Mouse (Mus musculus): ENCODE results near the gene Sart1. TPM values are rescaled to one million over a fixed set of nuclear protein-coding genes. Genes with fewer than 3 reads are reported as not detected.
A peak's percentile ranks its signal among the peaks of the same experiment; 100 is the strongest.
"Not testable (repeated sequence)": the region's sequence is repeated elsewhere in the genome, so short reads cannot be mapped to it uniquely, and the experiment has no call there.

Gene Sart1
- total and polyA plus RNA-seq, 3 experiments = 40.5 to 183 (median 75.5) TPM

DNA sequence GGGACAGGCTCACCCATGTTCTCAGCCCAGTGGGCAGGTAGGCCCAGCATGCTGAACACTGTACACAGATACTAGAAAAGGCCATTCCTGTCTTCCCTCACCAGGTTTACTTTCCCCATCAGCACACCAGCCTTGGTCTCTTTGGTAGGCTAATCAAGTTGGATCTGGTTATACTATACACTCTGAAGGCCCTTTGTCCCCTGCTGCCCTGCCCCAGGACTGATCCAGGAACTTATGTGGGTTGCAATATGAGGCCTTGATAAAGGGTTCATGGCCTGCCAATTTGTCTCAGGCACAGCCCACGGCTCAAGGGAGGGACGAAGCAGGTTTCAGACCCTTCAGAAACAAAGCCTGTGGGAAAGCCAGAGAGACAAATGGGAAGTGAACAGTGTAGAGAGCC, 34.9 kb downstream of the Sart1 start:
- no peak overlapping the region for H3K4me3 ChIP-seq (ENCODE audit: low read depth, low read length)
- no peak for ATAC-seq (ENCODE audit: extremely low read depth, insufficient number of reproducible peaks, low FRiP score, poor library complexity, severe bottlenecking)
- TF ChIP-seq GATA1 (IDR thresholded peaks at IDR 0.05; ENCODE audit: borderline replicate concordance, low read length) = no peak
- no peak for TF ChIP-seq CTCF (IDR thresholded peaks at IDR 0.05; ENCODE audit: low read depth, low read length)
- TF ChIP-seq TAL1 (conservative IDR thresholded peaks at IDR 0.05; ENCODE audit: low read depth, low read length) = no peak
- TF ChIP-seq POLR2AphosphoS5 (IDR thresholded peaks at IDR 0.05; ENCODE audit: insufficient replicate concordance, low read depth, low read length) = no peak
- no peak for TF ChIP-seq GATA2 (IDR thresholded peaks at IDR 0.05; ENCODE audit: borderline replicate concordance, low read depth, low read length)
- no peaks in the 10 kb centered on the region for H3K36me3 ChIP-seq (replicated peaks)
- H3K9me3 ChIP-seq (replicated peaks) = no peaks in the 10 kb centered on the region
- peaks cover 41% of the 10 kb centered on the region for H3K27me3 ChIP-seq (ENCODE audit: insufficient read depth, low read length)
- DNase-seq (ENCODE audit: low spot score) = no peak
- peaks cover 13% of the 10 kb centered on the region; the same call in 1 of the 2 replicates for H3K4me1 ChIP-seq (ENCODE audit: insufficient read depth, low read depth, low read length)

DNA sequence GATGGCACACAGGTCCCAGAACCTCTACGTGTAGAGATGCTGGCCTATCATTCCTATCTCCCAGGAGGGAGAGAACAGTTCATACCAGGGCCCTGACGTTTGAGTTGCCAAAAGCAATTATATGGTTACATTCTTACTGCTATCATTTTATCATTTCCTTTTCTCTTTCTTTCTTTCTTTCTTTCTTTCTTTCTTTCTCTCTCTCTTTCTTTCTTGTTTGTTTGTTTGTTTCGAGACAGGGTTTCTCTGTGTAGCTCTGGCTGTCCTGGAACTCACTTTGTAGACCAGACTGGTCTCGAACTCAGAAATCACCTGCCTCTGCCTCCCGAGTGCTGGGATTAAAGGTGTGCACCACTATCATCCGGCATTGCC, 39.0 kb downstream of the Sart1 start, which contains the start of gene Cst6:
Gene Cst6 (minus strand): TSS at position 73 of the 372 bp plus-strand sequence.
- peaks cover 74% of the 10 kb centered on the region for H3K27me3 ChIP-seq (ENCODE audit: insufficient read depth, low read length)
- not testable (repeated sequence) for H3K9me3 ChIP-seq (replicated peaks); DNase-seq (ENCODE audit: low spot score); ATAC-seq (ENCODE audit: extremely low read depth, insufficient number of reproducible peaks, low FRiP score, poor library complexity, severe bottlenecking); H3K4me1 ChIP-seq (ENCODE audit: insufficient read depth, low read depth, low read length); H3K4me3 ChIP-seq (ENCODE audit: low read depth, low read length); H3K36me3 ChIP-seq (replicated peaks)

DNA sequence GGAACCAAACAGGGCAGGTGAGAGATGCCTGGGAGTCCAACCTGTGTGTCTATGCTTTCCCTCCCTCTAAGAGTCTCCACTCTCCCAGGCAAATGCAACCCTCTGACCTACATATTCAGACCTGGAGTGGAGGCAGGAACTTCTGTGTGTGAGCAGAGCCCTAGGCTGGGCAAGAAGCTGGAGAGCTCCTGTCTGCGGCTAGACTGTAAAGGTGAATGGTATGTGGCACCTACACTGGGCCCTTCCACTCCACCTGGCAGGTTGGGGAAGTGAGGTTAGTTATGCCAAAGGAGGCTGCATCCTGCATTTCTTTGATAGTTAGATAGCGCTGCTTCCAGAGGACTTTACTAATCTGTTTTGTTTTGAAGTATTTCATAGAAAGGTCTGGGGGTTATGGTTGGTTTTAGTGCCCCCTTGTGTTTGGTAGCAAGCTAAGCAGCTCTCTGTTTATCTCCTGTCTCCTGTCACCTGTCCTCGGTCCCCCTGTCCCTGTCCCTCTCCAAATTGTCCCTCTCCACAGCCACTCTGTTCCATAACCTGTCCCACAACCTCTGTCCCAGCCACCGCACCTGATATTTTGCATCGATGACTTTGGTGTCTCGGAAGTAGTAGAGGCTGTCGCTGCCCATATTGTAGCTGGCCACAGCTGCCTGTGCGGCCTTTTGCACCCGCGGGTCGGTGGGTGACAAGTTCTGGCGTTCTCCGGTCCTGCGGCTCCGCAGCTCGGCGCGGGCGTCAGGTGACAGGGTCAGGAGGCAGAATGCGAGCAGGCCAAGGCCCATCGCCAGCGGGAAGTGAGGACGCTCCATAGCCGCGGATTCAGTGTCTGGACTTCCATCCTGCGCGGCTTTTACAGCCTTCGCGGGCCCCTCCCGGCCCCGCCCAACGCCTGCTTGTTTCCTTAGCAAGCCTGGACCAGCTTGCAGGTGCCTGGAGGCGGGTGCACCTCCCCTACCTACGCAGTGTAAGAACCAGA, 39.7 kb downstream of the Sart1 start:
- H3K4me3 ChIP-seq (ENCODE audit: low read depth, low read length) = no peak overlapping the region
- peaks cover 4% of the 10 kb centered on the region; the same call in 1 of the 2 replicates for H3K4me1 ChIP-seq (ENCODE audit: insufficient read depth, low read depth, low read length)
- no peak for TF ChIP-seq TAL1 (conservative IDR thresholded peaks at IDR 0.05; ENCODE audit: low read depth, low read length)
- TF ChIP-seq GATA2 (IDR thresholded peaks at IDR 0.05; ENCODE audit: borderline replicate concordance, low read depth, low read length) = no peak
- no peak for TF ChIP-seq GATA1 (IDR thresholded peaks at IDR 0.05; ENCODE audit: borderline replicate concordance, low read length)
- no peak for TF ChIP-seq CTCF (IDR thresholded peaks at IDR 0.05; ENCODE audit: low read depth, low read length)
- no peak for TF ChIP-seq POLR2AphosphoS5 (IDR thresholded peaks at IDR 0.05; ENCODE audit: insufficient replicate concordance, low read depth, low read length)
- H3K36me3 ChIP-seq (replicated peaks) = no peaks in the 10 kb centered on the region
- DNase-seq (ENCODE audit: low spot score) (peak; percentile 30), ATAC-seq (ENCODE audit: extremely low read depth, insufficient number of reproducible peaks, low FRiP score, poor library complexity, severe bottlenecking) (no peak)
- H3K9me3 ChIP-seq (replicated peaks) = no peaks in the 10 kb centered on the region
- peaks cover 70% of the 10 kb centered on the region for H3K27me3 ChIP-seq (ENCODE audit: insufficient read depth, low read length)

DNA sequence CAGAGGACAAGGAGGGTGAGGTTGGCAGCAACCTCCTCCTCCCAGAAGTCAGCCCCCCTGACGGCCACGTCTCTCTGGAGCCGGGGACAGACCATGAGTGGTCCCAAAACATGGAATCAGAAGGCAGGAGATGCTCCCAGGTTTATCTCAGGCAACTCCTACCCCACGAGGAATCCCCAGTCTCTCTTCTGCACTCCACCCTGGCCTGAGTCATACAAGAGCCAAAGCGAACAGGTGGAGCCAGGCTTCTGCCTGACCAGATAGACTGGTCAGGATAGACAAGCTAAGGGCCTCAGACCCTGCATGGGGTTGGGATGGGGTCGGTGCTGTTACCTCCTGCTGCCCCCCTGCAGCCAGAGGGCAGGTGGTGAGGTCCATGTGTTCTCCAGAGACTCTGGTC, 40.4 kb downstream of the Sart1 start:
- Histone ChIP-seq H3K27me3 (ENCODE audit: insufficient read depth, low read length) (peaks cover 65% of the 10 kb centered on the region), H3K4me3 (ENCODE audit: low read depth, low read length) (no peak overlapping the region), H3K9me3 (replicated peaks) (no peaks in the 10 kb centered on the region), H3K4me1 (ENCODE audit: insufficient read depth, low read depth, low read length) (peaks cover 4% of the 10 kb centered on the region; the same call in 1 of the 2 replicates), H3K36me3 (replicated peaks) (no peaks in the 10 kb centered on the region)
- TF ChIP-seq TAL1 (conservative IDR thresholded peaks at IDR 0.05; ENCODE audit: low read depth, low read length) = no peak
- no peak for TF ChIP-seq CTCF (IDR thresholded peaks at IDR 0.05; ENCODE audit: low read depth, low read length)
- TF ChIP-seq GATA2 (IDR thresholded peaks at IDR 0.05; ENCODE audit: borderline replicate concordance, low read depth, low read length) = no peak
- no peak for TF ChIP-seq POLR2AphosphoS5 (IDR thresholded peaks at IDR 0.05; ENCODE audit: insufficient replicate concordance, low read depth, low read length)
- no peak for TF ChIP-seq GATA1 (IDR thresholded peaks at IDR 0.05; ENCODE audit: borderline replicate concordance, low read length)
- DNase-seq (ENCODE audit: low spot score) (no peak), ATAC-seq (ENCODE audit: extremely low read depth, insufficient number of reproducible peaks, low FRiP score, poor library complexity, severe bottlenecking) (no peak)

DNA sequence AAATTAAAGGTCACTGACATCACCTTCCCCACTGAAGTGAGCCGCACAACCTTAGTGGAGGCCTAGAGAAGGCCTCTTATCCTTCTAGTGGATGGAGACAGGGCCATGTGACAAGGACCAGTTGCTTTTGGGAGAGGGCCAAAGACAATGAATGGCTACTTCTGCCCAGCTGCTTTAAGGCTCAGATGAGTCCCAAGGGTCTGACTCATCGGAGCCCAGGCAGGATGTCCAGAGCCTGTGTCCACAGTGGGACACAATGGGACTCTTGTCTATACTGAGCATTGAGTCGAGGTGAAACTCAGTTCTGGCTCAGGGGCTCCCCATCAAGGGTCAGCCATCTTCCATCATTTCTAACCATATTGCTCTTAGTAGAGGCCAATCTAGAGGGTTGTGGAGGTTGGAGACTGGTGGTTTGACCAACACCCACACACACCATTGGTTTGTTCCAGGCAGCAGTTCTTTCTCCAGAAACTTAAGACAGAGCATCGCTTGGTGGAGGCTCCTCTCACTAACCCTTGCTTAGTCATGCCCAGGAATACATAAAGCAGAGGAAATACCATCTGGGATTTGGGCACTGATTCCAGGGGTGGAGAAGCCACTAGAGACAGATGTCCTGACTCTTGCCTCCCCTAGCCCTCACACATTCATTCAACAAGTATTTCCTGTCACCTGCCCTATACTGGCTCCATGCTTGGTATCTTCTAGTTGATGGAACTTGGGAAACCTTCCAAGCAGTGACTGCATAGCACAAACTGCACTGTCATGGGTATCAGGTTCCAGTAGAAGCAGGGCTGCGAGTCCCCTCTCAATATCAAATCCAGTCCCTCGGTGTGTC, 43.0 kb downstream of the Sart1 start:
- Histone ChIP-seq H3K9me3 (replicated peaks) (no peaks in the 10 kb centered on the region), H3K4me1 (ENCODE audit: insufficient read depth, low read depth, low read length) (peaks cover 4% of the 10 kb centered on the region; the same call in 1 of the 2 replicates), H3K36me3 (replicated peaks) (no peaks in the 10 kb centered on the region), H3K4me3 (ENCODE audit: low read depth, low read length) (no peak overlapping the region), H3K27me3 (ENCODE audit: insufficient read depth, low read length) (peaks cover 57% of the 10 kb centered on the region)
- no peak for ATAC-seq (ENCODE audit: extremely low read depth, insufficient number of reproducible peaks, low FRiP score, poor library complexity, severe bottlenecking)
- TF ChIP-seq POLR2AphosphoS5 (IDR thresholded peaks at IDR 0.05; ENCODE audit: insufficient replicate concordance, low read depth, low read length) (no peak), TAL1 (conservative IDR thresholded peaks at IDR 0.05; ENCODE audit: low read depth, low read length) (no peak), GATA2 (IDR thresholded peaks at IDR 0.05; ENCODE audit: borderline replicate concordance, low read depth, low read length) (no peak), CTCF (IDR thresholded peaks at IDR 0.05; ENCODE audit: low read depth, low read length) (no peak), GATA1 (IDR thresholded peaks at IDR 0.05; ENCODE audit: borderline replicate concordance, low read length) (no peak)
- no peak for DNase-seq (ENCODE audit: low spot score)

DNA sequence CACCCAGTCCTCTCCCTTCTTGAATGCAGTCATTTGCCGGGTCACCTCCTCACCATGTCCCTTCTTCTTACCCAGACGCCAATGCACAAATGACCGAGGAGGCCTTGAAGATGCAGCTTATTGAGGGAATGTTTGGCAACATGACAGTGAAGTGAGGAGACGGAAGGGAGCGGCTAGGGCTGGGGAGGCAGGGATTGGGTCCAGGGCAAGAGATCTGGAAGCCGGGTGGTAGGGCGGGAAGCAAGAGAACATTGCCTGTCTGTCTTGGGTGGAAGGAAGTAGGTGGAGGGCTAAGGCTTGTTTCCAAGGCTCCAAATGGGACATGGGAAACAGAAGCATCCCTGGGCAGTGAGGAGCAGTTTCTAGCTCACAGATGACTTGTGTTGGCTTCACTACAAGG, 47.1 kb downstream of the Sart1 start:
- Histone ChIP-seq H3K36me3 (replicated peaks) (no peaks in the 10 kb centered on the region), H3K4me3 (ENCODE audit: low read depth, low read length) (no peak overlapping the region), H3K9me3 (replicated peaks) (no peaks in the 10 kb centered on the region), H3K4me1 (ENCODE audit: insufficient read depth, low read depth, low read length) (no peaks in the 10 kb centered on the region), H3K27me3 (ENCODE audit: insufficient read depth, low read length) (peaks cover 26% of the 10 kb centered on the region)
- ATAC-seq (ENCODE audit: extremely low read depth, insufficient number of reproducible peaks, low FRiP score, poor library complexity, severe bottlenecking) = no peak
- TF ChIP-seq GATA2 (IDR thresholded peaks at IDR 0.05; ENCODE audit: borderline replicate concordance, low read depth, low read length) (no peak), GATA1 (IDR thresholded peaks at IDR 0.05; ENCODE audit: borderline replicate concordance, low read length) (no peak), TAL1 (conservative IDR thresholded peaks at IDR 0.05; ENCODE audit: low read depth, low read length) (no peak), POLR2AphosphoS5 (IDR thresholded peaks at IDR 0.05; ENCODE audit: insufficient replicate concordance, low read depth, low read length) (no peak), CTCF (IDR thresholded peaks at IDR 0.05; ENCODE audit: low read depth, low read length) (no peak)
- DNase-seq (ENCODE audit: low spot score) = no peak

Measured in G1E (cell line).